Mouse (Mus musculus) heart, embryonic 16.5 days (tissue): ENCODE measurements around the gene Lsm14a. TPM values are rescaled to one million over a fixed set of nuclear protein-coding genes. Genes with fewer than 3 reads are reported as not detected.

ENCODE experiments used
- ATAC-seq: fragments of 200-750 bp; cut with Nextera tagmentation; replicated peaks from 2 replicates; pipeline ENCODE4 v1.8.0; 2017; ENCODE audit warnings: moderate number of reproducible peaks; ENCODE audit not compliant: insufficient read depth, low FRiP score; ENCODE audit errors: extremely low read depth
- H3K27ac ChIP-seq: fragments of 300-500 bp; sonication (generic); 2 replicates; pipeline ENCODE4 v1.5.1; 2014; ENCODE audit warnings: mild to moderate bottlenecking, low read length, control low read depth, moderate library complexity
- H3K27me3 ChIP-seq: fragments of 300-500 bp; sonication (generic); 2 replicates; pipeline ENCODE4 v1.6.1; 2014; ENCODE audit warnings: low read length, mixed read lengths; ENCODE audit not compliant: control insufficient read depth, insufficient read depth
- H3K36me3 ChIP-seq: fragments of 300-500 bp; sonication (generic); 2 replicates; pipeline ENCODE4 v1.6.1; 2014; ENCODE audit not compliant: control insufficient read depth, insufficient read depth
- H3K4me1 ChIP-seq: fragments of 300-500 bp; sonication (generic); 2 replicates; pipeline ENCODE4 v1.6.1; 2014; ENCODE audit warnings: low read length, mixed read lengths; ENCODE audit not compliant: control insufficient read depth, insufficient read depth
- H3K4me2 ChIP-seq: fragments of 300-500 bp; sonication (generic); 2 replicates; pipeline ENCODE4 v1.6.1; 2014; ENCODE audit warnings: low read depth, mild to moderate bottlenecking, control low read depth, low read length
- H3K4me3 ChIP-seq: fragments of 300-500 bp; sonication (generic); 2 replicates; pipeline ENCODE4 v1.5.1; 2014; ENCODE audit warnings: mild to moderate bottlenecking, control low read depth, low read length
- H3K9ac ChIP-seq: fragments of 300-500 bp; sonication (generic); 2 replicates; pipeline ENCODE4 v1.6.1; 2014; ENCODE audit warnings: low read length, control low read depth
- H3K9me3 ChIP-seq: fragments of 300-500 bp; sonication (generic); replicated peaks from 2 replicates; pipeline ENCODE4 v1.6.1; 2016; ENCODE audit warnings: low read length; ENCODE audit not compliant: control insufficient read depth
- WGBS: fragments of 180-500 bp; shearing (Covaris S2); extraction: QIAGEN DNeasy Blood & Tissue Kit; methylation state at CpG from one replicate; pipeline ENCODE4 v1.1.7; 2014; 5-methylcytosine and 5-hydroxymethylcytosine counted together
- polyA plus RNA-seq: library from polyadenylated mRNA; unstranded; fragments of >200 nt; fragmentation: Nextera tagmentation; extraction: Ambion mirVana; gene quantifications from 2 replicates; pipeline ENCODE4 v1.2.1, GENCODE M21; 2015

Gene Lsm14a
- polyA plus RNA-seq, 1 experiment from 2014 or later = 67.6 TPM

DNA sequence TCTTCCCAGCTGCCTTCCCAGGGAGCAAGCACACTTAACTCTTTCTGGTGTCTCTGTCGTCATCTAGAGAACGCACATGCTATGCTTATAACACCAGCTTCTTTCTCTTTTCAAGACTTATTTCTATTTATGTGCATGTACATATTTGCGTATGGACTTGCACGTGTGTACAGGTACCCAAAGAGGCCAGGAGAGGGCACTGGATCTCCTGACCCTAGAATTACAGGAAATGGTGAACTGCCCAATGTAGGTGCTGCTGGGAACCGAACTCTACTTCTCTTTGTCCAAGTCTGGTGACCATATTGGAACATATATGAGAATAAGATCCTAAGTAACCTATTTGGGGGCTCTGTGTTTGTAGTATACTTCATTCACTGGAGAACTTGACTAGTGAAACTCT is 1.5 kb upstream of the Lsm14a start:
- Histone ChIP-seq H3K27me3 (no peaks in the 10 kb centered on the region), H3K36me3 (no peaks in the 10 kb centered on the region), H3K9me3 (no peaks in the 10 kb centered on the region), H3K9ac (no peak overlapping the region), H3K27ac (no peak overlapping the region), H3K4me3 (no peak overlapping the region), H3K4me1 (peaks cover 7% of the 10 kb centered on the region), H3K4me2 (no peak overlapping the region)
- no peak for ATAC-seq
- 75% methylated on average over 5 of the region's 5 CpGs for WGBS

GRCm38 (mm10) chr7:34394091-34394490 is 976 bp upstream of the Lsm14a start:
- Histone ChIP-seq H3K9me3 (no peaks in the 10 kb centered on the region), H3K27me3 (no peaks in the 10 kb centered on the region), H3K4me1 (peaks cover 7% of the 10 kb centered on the region), H3K36me3 (no peaks in the 10 kb centered on the region), H3K4me2 (no peak overlapping the region), H3K9ac (no peak overlapping the region), H3K27ac (no peak overlapping the region), H3K4me3 (no peak overlapping the region)
- 73% methylated on average over 2 of the region's 2 CpGs for WGBS
- no peak for ATAC-seq

DNA sequence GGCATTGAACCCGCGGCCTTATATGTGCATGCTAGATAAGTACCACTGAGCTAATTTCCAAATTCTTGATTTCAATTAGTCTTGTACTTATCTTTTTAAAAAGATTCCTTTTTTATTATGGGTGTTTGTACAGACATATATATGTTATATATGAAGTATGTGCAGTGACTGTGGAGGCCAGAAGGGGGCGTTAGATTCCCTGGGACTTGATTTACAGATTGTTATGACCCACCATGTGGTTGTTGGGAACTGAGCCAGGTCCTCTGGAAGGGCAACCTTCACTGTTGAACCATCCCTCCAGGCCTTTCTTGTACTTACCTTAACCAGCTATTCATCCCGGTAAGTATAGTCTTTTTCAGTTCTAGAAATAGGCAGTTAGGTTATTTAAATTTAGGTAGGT is 780 bp downstream of the Lsm14a start:
- H3K27ac ChIP-seq = no peak overlapping the region
- no peak overlapping the region for H3K4me2 ChIP-seq
- H3K9ac ChIP-seq = no peak overlapping the region
- no peaks in the 10 kb centered on the region for H3K27me3 ChIP-seq
- ATAC-seq = no peak
- H3K9me3 ChIP-seq = no peaks in the 10 kb centered on the region
- H3K36me3 ChIP-seq = no peaks in the 10 kb centered on the region
- H3K4me3 ChIP-seq = no peak overlapping the region
- H3K4me1 ChIP-seq = peaks cover 13% of the 10 kb centered on the region
- 67% methylated on average over 4 of the region's 4 CpGs for WGBS

DNA sequence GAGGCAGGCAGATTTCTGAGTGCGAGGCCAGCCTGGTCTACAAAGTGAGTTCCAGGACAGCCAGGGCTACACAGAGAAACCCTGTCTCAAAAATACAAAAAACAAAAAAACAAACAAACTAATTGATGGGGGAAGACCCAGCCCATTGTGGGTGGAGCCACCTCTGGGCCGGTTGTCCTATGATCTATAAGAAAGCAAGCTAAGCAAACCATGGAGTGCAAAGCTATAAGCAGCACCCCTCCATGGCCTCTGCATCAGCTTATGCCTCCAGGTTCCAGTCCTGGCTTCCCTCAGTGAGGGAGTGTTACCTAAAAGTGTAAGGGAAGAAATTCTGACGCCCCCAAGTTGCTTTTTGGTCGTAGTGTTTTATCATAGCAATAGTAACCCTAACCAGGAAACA is 1.4 kb downstream of the Lsm14a start:
- peaks cover 19% of the 10 kb centered on the region for H3K4me1 ChIP-seq
- WGBS = 68% methylated on average over 4 of the region's 4 CpGs
- H3K4me3 ChIP-seq = no peak overlapping the region
- H3K4me2 ChIP-seq = no peak overlapping the region
- H3K36me3 ChIP-seq = no peaks in the 10 kb centered on the region
- H3K9me3 ChIP-seq = no peaks in the 10 kb centered on the region
- no peak overlapping the region for H3K9ac ChIP-seq
- no peak for ATAC-seq
- H3K27ac ChIP-seq = no peak overlapping the region
- no peaks in the 10 kb centered on the region for H3K27me3 ChIP-seq

- 42% methylated on average over 7 of the region's 7 CpGs for WGBS
- Histone ChIP-seq H3K36me3 (no peaks in the 10 kb centered on the region), H3K9ac (no peak overlapping the region; the same call in 1 of the 2 replicates), H3K4me1 (peaks cover 25% of the 10 kb centered on the region), H3K27ac (peak overlapping the region; percentile 97), H3K4me2 (peak overlapping the region; percentile 67), H3K4me3 (peak overlapping the region; percentile 90; the same call in 1 of the 2 replicates), H3K27me3 (no peaks in the 10 kb centered on the region), H3K9me3 (no peaks in the 10 kb centered on the region)
- no peak for ATAC-seq
These were observed 2.3 kb downstream of the Lsm14a start for GRCm38 (mm10) chr7:34390834-34391155.

DNA sequence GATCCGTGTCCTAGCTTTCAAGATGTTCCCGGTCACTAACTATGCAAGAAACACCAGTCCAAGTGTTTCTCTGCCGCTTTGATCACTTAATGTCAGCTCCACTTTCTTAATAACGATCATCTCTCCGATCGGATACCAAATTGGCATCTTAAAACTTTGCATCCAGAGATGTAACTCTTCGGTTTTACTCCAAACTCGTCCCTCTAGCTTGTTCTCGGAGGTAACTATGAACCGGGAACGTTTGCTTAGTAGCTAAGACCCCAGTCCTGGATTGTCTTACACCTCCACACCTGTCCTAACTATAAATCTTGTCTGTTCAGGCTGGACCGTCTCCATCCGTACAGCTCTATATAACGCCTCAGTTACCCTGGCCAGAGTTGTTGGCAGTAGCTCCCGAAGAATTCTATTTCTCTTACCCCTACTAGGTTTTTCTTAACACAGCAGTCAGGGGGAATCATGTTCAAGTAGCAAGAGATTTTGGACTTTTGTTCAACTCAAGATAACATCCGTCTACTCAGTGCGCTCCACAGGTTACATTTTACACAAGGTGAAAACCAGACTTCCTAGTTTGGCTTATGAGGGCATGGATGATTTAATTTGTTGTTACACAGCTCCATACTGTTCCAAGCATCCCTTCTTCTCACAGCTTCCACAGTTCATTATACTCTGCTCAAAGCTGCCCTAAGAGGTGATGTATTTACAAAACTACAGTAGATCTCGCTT is 2.8 kb downstream of the Lsm14a start:
- H3K4me3 ChIP-seq = peak overlapping the region; percentile 90
- H3K4me1 ChIP-seq = peaks cover 28% of the 10 kb centered on the region
- H3K9me3 ChIP-seq = no peaks in the 10 kb centered on the region
- no peaks in the 10 kb centered on the region for H3K36me3 ChIP-seq
- H3K4me2 ChIP-seq = peak overlapping the region; percentile 67
- 6% methylated on average over 18 of the region's 18 CpGs for WGBS
- H3K27me3 ChIP-seq = no peaks in the 10 kb centered on the region
- ATAC-seq = no peak
- peak overlapping the region; percentile 99 for H3K9ac ChIP-seq
- H3K27ac ChIP-seq = peak overlapping the region; percentile 97

DNA sequence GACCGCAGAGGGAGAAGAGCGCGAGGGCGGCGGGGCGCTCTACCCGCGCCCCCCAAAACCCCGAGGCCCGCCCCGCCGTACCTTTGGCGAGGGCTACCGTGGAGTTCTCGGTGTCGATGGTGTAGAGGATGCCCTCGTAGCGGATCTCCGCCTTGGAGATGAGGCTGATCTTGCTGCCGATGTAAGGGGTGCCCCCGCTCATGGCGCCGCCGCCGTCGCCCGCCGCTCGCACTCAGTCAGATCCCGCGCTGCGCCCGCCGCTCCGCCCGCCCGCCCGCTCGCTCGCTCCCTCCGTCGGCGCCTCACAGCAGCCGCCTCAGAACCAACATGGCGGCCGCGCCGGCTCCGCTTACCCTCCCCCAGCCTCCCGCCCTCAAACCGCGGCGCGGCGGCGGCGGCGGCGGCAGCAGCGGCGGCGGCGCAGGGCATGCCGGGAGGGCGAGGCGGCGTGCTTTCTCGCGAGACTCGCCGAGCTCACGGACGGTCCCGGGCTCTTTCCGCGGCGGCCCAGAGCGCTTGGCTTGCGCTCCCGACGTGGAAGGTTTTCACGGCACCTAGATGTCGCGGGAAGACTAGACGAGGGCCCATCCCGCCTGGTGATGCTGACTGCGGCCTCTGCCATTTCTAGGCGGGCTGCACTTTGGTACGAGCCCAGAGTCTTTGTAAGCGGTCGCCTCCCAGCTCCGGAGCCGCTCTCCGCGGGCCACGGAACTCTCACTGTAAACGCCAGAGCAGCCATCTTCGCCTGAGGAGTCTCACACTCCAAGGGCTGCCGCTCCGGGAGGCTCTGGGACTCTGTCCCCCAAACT is 3.6 kb downstream of the Lsm14a start:
- Histone ChIP-seq H3K4me1 (peaks cover 29% of the 10 kb centered on the region), H3K27ac (peak overlapping the region; percentile 97), H3K27me3 (no peaks in the 10 kb centered on the region), H3K36me3 (no peaks in the 10 kb centered on the region), H3K4me2 (peak overlapping the region; percentile 93), H3K4me3 (peak overlapping the region; percentile 90), H3K9ac (peak overlapping the region; percentile 99), H3K9me3 (no peaks in the 10 kb centered on the region)
- WGBS = under 1% methylated on average over 95 of the region's 100 CpGs
- peak; percentile 93 for ATAC-seq

DNA sequence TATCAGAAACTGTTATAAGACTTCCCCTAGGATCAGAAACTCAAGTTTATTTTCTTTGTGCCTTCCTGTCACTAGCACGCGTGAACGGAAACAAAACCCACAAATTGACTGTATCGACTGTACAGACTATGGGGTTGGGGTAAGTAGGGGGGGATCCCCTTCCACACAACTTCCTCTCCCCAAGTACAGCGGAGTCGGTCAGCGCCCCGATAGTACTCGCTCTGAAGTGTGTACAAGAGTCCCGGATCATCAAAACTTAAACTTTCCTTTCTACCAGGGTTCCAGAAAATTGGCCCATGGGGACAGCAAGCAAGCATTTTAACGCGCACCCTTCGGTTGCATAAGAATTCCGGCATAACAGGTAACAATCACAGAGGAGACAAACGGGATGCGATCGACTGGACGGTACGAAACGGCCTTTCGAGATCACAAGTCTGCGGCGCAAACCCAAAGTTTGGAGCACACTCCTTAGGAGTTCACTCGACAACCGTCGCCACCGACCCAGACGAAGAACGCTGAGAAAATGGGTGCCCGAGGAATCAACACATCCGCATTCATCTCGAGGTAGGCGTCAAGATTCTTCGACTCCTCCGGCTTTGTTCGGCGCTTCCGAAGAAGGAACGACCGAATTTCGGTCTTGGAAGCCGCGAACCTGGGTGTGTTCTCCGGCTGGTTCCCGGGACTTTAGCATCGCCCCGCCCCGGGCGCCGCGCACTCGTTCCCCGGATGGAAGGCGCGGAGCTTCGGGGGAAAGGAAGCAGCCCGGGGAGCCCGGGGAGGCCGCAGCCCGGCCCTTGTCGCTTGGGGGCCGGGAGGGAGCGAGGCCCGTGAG is 4.5 kb downstream of the Lsm14a start:
- H3K9ac ChIP-seq = peak overlapping the region; percentile 99
- H3K4me2 ChIP-seq = peak overlapping the region; percentile 93
- peaks cover 34% of the 10 kb centered on the region for H3K4me1 ChIP-seq
- peak overlapping the region; percentile 97 for H3K27ac ChIP-seq
- no peaks in the 10 kb centered on the region for H3K9me3 ChIP-seq
- WGBS = under 1% methylated on average over 62 of the region's 64 CpGs
- peak; percentile 61 for ATAC-seq
- no peaks in the 10 kb centered on the region for H3K36me3 ChIP-seq
- H3K27me3 ChIP-seq = no peaks in the 10 kb centered on the region
- H3K4me3 ChIP-seq = peak overlapping the region; percentile 90
